Mouse (Mus musculus): ENCODE measurements at regions not wholly inside any gene's neighbourhood (a gene's known extent, or its start where the extent isn't known, plus 50 kb on each side); places are given as distances from the start of the nearest gene placed in this dataset.
"Not testable (repeated sequence)": the region's sequence is repeated elsewhere in the genome, so short reads cannot be mapped to it uniquely, and the experiment has no call there.

DNA sequence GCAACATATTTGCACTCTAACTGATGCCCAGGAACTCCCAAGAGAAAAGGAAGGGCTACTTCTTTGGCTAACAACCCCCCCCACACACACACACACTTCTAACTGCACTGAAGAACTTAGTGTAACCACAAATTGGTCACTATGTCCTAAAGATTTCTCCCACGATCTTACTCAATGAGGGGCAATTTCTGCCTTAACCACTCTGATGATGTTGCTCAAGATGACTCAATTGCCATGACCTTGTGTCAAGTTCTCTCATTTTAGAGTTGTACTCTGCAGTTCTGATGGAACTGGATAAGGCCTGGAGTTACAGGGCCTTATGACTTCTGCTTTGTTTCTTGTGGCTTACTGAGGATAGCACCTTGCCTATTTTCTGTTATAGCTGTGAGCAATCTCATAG lies 81.7 kb downstream of the Sem1 start:
- no peak for DNase-seq

DNA sequence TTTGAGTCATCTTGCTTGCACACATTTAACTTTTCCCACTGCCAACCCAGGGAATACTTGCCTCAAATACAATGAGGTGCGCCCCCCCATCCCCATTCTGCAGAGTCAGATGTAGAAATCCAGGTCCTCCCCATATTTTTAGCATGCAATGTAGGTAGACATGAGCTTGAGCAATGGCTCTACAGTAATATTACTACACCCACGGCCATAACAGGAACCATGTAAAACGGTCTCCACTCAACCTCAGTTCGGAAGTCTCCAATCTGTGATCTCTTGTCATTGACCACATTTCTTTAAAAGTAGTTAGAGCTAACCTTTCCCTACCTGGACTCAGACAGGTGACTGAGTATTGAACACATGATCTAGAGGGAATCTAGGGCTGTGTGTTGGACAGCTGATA lies 82.1 kb downstream of the Sem1 start:
- DNase-seq = no peak

DNA sequence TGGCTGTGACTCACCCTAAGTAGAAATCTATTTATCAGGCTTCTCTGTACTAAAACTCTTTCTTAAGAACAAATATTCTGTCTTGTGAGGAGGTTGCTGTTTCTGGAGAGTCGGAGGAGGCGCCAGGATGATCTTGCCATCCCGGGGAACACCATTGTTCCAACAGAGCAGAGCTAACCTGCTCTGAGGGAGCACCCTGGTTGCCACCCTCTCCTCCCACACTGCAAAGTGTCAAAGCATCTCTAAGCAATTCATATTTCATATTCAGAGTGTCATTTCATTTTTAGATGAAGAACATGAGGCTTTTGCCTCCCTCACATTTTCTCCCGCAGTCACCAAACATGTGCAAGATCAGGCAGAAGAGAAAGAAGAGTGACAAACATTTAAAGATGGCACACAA lies 90.3 kb downstream of the Sem1 start:
- DNase-seq = no peak

DNA sequence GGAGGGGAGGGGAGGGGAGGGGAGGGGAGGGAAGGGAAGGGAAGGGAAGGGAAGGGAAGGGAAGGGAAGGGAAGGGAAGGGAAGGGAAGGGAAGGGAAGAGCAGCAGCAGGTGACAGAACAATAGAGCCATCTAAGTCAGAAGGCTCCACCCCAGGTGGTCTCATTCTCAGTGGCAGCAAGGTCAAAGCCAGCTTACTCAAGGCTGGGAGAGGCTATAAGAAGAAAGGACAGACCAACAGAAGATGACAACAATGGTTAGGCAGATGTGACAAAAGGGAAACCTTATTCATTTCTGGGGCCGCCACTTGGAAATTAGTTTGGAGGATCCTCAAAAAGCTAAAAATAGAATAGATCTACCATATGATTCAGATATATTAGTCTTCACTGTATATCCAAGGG lies 96.9 kb downstream of the Sem1 start:
- not testable (repeated sequence) for DNase-seq

DNA sequence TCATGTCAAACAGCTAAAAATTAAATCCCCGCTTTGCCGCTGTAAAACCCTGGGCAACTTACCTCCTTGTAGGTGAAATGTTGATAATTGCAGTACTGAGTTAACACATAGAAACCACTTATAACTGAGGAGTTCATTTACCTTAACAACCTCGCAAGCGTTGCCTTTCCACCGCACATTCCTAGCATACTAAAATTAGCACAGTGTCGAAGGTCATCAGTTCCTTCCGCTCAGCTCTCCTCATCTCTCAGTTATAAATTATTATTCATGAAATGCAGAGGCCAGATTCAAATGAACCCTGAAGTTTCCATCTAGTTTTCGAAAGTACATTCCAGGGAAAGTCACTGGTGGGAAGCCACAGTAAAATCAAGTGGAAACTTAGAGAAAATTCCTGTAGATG lies 108.1 kb downstream of the Sem1 start:
- no peak for DNase-seq

DNA sequence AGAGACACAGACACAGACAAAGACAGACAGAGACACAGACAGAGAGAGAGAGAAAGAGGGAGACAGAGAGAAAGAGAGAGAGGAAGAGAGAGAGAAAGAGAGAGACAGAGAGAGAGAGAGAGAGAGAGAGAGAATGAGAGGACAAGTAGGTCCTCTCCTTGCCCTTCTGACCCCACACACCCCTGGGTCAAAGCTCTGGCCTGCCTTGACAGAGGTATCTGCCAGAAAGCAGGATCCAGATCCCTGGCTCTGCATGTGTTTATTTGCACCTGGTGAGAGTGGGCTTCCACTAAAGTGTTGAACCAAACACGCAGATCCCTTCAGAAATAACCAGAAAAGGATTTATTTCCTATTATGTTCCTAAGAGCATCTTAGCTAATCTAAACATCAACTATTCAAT lies 110.9 kb downstream of the Sem1 start:
- no peak for DNase-seq

DNA sequence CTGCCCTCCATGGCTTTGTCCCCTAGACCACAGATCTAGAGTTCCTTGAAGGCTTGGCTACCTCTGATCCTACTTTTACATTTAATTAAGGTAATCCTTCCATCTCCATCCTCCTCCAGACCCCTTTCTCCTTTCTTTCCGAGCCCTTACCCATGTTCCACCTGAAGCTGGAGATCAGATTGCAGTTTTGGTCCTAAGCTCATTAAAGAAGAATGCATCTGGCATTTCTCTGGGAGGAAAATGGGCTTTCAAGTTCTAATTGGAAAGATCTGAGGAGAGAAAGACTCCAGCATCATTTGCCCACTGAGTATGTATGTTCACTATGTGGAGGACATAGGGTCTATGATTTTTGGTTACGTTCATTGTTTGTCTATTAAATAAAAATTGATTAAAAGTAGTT lies 112.2 kb downstream of the Sem1 start:
- DNase-seq = no peak

DNA sequence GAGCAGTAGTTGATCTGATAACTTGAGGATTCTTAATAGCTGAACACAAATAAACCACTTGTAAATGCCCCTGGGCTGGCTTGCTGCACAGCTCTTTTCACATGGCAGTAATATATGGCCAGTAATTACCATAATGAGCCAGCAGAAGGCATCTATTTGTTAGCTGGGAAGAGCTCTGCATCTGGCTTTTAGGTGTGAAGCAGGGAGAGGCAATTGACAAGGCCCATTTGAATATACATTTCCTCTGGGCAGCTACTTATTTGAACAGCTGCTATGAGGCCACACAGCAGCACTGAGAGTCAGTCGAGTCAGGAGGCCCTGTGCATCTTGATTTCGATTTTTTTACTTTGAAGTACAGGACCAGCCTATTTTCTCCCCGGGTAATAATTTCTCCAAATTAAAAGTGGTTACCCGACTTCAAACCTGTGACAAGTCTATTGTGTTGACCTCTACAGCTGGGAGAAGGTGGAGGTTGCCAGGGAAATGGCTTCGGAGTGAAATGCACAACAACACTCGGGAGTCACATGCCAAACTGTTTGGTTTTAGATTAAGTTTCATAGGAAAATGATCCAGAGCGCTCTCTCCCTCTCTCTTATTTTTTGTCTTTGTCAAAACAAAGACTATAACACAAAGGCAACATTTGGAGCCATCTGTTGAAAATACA lies 114.5 kb downstream of the Sem1 start:
- DNase-seq = no peak

DNA sequence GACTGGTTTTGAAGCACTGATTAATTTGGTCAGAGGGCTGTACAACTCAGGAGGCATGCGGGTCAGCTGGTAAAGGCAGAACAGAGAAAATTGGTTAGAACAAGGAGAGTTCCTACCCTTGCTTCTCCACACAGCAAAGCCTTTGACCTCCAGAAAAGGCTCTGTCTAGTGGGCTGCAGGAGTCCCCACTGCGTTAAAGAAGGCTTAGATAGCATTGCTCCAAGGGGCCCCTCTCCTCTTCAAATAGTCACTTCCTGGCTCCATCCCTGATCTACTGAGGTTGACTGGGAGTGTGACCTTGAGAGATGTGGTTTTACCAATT lies 118.6 kb downstream of the Sem1 start:
- no peak for DNase-seq

DNA sequence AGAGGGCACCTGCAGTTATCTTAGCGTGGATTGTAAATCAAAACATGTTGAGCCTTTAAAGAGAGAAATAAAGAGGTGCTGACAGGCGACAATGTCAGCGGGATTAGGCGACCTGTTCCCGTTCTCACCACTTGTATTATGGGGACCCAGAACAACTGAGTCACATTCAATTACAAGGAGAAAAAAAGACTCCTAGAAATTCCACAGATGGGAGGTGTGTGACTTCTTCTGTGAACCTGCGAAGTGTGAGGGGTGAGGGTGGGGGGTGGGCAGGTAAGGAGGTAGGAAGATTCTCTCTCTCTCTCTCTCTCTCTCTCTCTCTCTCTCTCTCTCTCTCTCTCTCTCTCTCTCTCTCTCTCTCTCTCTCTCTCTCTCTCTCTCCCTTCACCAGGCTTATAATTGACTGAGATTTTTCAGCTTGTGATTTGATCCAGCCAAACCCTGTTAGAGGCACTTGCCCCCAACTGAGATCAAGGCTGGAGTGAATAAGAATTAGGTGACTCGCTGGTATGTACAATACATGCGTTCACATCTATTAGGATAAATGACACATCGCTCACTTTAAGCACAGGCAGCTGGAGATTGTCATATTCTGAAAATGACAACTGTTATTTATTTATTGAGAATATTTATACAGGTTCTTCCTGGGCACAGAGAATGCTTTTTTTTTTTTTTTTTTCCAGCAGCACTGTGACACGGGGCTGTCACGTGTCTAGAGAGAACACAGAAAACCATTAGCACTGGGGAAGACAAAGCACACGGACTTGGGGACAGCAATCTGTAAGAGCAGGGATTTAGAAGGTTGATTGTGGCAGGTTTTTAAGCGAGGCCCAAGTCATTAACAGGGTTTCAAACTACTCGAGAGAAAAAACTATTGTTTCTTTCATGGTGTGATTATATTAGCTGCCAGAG lies 119.2 kb downstream of the Sem1 start:
- no peak for DNase-seq

DNA sequence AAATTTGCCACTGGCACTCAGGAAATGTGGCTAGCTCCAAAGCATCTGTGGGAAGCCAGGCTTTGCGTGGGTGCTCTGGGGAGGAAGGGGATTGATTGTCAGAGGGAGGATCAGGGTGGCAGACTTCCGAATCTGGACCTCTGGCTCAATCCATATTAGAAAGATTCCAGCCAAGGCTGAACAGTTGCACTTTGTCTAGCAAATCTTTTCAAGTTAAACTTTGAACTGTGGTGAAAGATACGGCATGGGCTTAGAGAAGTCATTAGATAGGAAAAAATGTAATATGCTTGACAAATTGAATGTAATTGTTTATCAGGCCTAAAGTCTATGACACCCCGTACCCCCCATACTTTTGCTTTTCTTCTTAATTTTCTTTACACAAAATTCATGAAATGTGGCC lies 120.7 kb downstream of the Sem1 start:
- DNase-seq = no peak

DNA sequence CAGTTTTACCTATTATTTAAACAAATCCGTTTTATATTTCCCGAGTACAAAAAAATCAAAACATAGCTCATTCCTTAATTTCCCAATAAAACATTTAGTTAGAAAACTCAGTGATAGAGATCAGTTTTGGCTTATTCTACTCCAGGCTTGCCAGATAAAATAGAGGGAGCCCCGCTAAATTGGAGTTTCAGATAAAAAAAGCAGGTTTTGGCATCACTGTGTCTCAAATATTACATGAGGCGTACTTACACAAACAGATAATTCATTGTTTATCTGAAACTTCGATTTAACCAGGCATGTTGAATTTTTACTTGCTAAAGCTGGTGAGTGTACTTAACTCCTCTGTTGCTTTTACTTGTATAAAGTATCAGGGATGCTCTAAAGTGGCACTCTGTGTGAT lies 121.5 kb downstream of the Sem1 start:
- no peak for DNase-seq

DNA sequence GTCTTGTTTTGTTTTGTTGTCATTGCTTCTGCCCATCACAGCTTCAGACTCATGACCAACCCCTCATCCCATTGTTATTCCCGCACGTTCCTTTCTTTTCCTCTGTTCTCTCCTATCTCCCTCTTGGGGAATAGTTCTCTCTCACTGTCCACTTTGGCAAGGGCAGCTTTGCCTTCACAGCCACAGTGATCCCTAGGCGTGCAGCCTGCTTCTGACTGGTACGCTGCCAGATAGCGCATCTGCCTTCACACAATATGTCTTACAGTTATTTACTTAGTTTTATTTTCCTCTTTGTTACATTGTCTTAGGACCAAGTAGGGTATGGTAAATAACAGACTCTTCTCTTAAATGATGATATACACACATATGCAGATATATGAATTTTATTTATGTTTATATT lies 122.9 kb downstream of the Sem1 start:
- no peak for DNase-seq

DNA sequence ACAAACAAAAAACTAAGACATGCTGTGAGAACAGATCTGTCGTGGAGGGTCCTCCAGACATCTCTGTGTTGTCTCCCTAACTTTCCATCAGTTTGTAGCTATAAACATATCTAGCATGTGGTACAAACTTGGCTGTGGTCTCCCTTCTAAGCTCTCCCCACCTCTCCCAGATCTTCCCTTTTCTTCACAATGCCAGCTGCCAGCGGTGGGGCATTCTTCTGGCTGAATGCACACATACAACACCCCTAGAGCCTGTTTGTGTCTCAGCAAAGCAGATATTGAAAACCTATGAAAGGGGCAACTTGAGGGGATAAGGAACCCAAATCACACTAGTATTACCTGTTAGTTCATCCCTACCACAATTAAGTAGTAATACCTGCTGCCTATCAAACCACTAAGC lies 124.1 kb downstream of the Sem1 start:
- DNase-seq = no peak

DNA sequence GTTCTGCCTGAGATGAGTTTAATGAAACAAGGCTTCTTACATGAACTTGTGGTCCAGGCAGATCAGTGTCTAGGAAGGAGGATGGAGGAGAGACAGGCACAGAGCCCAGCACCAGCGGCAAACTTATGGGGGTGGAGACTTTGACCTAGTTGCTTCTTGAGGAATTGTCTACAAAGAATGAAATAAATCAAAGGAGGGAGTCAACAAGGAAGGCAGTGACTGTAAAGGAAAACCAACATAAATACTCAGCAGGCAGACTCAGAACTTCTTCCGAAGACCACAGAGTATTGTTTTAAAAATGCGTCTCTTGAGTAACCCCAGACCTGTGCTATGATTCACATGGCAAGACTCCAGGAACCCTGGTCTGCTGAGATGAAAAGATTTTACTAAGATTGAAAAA lies 143.6 kb downstream of the Sem1 start:
- no peak for DNase-seq

DNA sequence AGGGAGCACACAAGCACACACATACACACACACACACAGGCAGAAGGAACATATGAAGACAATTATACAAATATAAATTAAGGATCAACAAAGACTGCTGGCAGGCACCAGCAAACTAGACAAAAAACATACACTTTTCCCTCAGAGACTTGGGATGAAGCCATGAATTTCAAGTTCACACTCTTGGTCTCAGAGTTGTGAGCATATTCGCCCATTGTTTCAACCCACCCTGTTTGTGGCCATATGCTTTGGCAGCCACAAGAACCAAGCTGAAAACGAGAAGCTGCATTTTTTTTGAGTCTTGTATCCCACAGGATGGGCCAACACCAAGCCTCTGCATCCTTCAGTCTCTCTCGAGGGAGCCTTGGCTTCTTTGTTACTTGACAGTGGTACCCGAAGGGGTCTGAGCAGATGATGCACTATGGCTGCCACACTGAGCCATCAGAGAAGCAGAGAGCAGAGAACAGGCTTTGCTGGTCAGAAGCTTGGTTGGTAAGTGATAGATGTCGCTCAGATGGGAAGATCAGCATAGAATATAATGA lies 144.1 kb downstream of the Sem1 start:
- no peak for DNase-seq

DNA sequence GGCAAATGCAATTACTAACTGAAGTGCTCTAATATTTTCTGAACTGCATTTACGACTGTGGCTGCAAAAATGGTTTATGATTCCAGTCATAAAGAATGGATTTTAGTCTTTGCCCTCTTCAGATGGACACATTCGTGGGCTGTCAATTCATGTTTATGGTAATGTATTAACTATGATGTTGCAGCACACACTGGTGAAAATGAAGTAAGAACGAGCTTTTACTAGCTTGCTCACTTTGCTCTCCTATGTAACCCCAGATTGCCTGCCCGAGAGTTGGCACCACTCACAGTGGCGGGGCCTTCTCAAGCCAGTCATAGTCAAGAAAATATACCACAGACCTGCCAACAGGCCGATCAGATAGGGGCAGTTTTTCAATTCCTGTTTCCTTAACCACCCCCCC lies 145.3 kb downstream of the Sem1 start:
- DNase-seq = no peak

DNA sequence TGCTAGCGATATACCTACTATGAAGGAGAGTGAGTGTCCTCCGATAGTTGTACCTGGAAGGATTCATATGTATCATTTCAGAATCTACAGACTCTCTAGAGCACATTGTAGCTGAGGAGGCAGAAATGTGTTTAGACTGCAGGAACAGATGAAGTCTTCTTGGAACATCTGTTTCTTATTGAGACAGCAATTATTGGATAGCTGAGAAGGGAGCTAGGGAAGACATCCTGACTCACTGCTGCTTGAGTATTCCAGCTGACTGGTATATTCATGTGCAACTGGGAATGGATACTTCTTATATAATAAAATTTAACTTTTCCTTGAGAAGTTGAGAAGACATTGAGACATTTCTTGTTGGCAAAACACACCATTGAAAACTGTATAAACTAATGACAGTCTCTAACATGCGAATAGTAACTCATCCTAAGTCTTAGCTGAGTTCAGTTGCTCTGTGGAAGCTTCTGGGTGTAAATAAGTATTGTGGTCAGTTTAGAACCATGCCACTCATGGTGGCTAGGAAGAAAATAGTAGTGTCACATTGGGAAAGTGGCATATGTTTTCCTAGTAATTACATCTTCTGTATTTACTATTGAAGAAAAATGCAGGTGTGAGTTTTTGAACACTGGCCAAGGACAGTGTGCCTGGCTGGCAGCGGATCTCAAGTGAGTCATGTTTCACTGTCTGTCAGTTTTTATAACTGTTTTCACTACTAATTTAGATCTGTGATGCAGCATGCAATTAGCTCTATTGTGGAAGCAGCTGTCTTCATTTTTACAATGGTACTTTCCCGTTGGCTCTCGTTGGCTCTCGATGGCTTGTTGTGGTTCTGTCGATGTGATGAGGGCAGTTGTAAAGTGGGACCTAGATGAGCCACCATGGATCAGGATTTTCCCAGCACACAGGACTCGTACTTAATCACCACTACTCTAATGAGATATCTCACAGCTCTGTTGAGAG lies 163.5 kb downstream of the Sem1 start:
- DNase-seq = no peak

DNA sequence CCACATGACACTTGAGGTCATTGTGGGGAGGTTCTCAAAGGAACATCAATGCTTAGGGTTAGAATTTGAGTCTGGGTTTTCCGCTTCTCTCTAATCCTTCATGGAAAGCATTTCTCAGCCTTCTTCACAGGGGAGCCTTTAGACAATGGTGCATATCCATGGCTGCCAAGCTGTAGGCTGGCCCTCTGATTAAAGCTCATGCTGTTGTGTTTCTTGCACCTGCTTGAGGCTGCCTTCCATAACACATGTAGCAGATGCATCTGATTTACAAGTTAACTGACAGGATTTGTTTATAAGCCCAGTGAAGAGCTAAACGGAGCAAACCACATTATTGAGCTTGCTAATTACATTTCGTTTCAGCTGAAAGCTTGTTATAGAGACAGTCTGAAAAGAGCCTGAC lies 180.5 kb downstream of the Sem1 start:
- no peak for DNase-seq

DNA sequence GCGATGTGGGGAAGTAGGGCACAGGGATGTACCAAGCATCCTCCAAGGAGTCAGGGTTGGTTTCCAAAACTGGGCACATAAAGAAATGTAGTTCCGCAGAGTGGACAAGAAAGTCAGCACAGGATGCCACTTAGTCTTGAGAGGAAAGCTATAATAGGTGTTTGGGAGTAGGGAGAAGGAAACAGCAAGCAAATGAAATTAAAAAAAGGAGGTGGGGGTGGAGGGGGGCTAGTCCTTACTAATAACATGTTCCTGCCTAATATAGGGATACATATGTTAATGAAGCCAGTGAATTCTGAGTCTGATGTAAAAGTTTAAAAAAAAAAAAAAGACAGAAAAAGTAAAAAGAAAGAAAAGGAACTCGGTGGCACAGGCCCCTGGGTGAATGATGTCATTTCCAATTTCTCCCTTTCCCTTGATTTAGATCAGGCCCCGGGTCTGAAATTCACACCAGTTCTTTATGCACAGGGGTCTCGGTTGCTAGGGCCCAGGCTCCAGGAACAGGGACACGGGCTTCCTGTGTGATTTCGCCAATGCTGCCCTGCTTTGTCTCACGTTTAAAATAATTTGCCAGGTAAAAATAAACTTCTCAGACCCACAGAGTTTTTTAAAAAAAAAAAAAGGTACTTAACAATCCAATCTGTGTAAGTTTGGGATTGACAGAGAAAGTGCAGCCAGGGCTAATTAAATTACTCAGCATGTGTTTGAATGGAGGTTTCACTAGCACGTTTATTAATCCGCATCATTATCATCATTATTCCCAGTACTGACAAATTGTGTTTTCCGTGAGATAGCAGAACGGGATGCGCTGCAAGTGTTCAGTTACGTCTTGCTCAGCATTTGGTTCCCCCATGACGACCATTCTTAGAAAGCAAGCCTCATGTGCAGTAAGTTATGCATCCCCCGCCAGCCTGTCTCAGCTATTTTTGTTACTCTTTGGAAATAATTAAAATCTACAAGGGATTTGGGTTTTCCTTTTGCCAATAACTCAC lies 172.8 kb upstream of the Slc25a13 start:
- no peak for DNase-seq

DNA sequence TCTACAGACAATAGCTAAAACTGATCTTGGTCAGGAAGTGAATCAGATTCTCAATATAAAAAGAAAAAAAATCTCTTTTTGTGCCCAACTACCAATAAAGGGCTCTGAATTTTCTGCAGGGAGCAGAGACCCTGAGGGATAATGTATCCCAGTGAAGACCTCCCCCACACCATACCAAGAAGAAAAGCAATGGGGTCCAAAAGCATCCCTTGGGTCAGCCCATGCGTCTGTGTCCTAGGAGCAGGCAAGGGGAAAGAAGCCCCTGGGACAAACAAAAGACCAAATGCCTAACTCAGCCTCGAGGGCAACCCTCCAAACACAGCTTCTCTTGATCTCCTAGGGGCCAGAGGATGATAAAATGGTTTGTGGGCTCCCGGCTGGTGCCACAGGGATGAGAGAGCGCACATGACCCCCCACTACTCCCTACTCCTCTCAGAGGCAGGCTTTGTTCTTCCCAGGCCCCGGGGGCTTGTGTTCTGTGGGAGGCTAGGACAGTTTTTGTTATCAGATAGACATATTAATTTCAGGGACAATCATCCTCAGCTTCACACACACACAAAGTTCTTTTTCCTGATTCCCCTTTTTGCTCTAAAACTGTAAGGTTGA lies 172.0 kb upstream of the Slc25a13 start:
- DNase-seq = no peak

DNA sequence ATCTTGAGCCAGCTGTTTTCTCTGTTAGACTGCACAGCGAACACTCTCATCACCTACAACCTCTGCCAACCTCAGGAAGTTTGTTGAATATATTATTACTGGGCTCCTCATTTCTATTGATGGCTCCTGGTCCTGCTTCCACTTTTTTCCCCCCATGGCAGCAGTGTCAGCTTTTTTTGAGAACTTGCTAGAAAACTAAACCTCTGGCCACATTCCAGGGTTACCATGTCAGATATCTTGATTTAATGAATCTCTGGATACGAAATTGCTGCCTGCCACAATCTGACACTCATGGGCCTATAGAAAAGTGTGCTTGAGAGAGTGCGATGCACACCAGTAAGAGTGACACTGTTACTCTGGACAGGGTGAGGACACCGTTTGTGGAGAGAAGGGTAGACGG lies 170.6 kb upstream of the Slc25a13 start:
- DNase-seq = no peak

Data from right cerebral cortex, postnatal 4 days (tissue).